In genomic region chr9:52376914-52377313, GRCm38 (mm10) we compare ENCODE assay signal across 20 mouse cellular contexts.
A peak's percentile ranks its signal among the peaks of the same experiment; 100 is the strongest.
DNase-seq lines count a peak whose midpoint lies in the region; TF ChIP-seq lines count a peak whose summit lies in the region.
"Had no signal": no experiment of that assay in that cellular context is flagged by ENCODE, and none has a peak within 500 bp of the region (broad histone marks: within the 10 kb centered on the region; RNA-seq: fewer than 3 reads in every experiment).

No protein-coding gene starts in this region.

- H3K79me2 ChIP-seq in MEL (ENCODE audit: control insufficient read depth, insufficient read depth, low read length, poor library complexity): no peaks in the 10 kb centered on the region

- H3K27me3 ChIP-seq in MEL (ENCODE audit: control insufficient read depth in 1 of 2, insufficient read depth in 2 of 2, low read length in 2 of 2): no peaks in the 10 kb centered on the region
- no peaks in the 10 kb centered on the region for H3K27me3 ChIP-seq in heart, embryonic 10.5 days (ENCODE audit: insufficient read depth, poor library complexity, severe bottlenecking)
- H3K27me3 ChIP-seq: embryonic facial prominence, embryonic 13.5 days; embryonic facial prominence, embryonic 15.5 days; forebrain, embryonic 12.5 days had no signal

- TF ChIP-seq RAD21 in MEL (IDR thresholded peaks at IDR 0.05; ENCODE audit: low read depth, low read length): no peak

- no peak for TF ChIP-seq CTCF in MEL (IDR thresholded peaks at IDR 0.05 in 2 of 3, conservative IDR thresholded peaks at IDR 0.05 in 1 of 3; ENCODE audit: control insufficient read depth in 1 of 3, insufficient read depth in 1 of 3, low read depth in 2 of 3, low read length in 3 of 3, poor library complexity in 1 of 3, severe bottlenecking in 1 of 3)
- TF ChIP-seq CTCF in cortical plate, adult 2 months (IDR thresholded peaks at IDR 0.05; ENCODE audit: extremely low read depth, insufficient read depth, low read length): no peak

- TF ChIP-seq EP300 in MEL (IDR thresholded peaks at IDR 0.05; ENCODE audit: low read depth in 1 of 2, low read length in 2 of 2): no peak

- no peak for TF ChIP-seq POLR2A in MEL (IDR thresholded peaks at IDR 0.05; ENCODE audit: control insufficient read depth in 1 of 2, insufficient read depth in 1 of 2, low read depth in 1 of 2, low read length in 2 of 2, poor library complexity in 1 of 2)
- TF ChIP-seq POLR2A in cortical plate, adult 2 months (IDR thresholded peaks at IDR 0.05; ENCODE audit: extremely low read depth, insufficient read depth, low read length): no peak

- H3K27ac ChIP-seq in MEL (ENCODE audit: control insufficient read depth, low read depth, low read length): no peak overlapping the region
- H3K27ac ChIP-seq in cortical plate, adult 2 months (ENCODE audit: insufficient read depth, low read length): peak overlapping the region; percentile 37; the same call in 1 of the 2 replicates
- H3K27ac ChIP-seq in heart, embryonic 10.5 days: no peak overlapping the region
- H3K27ac ChIP-seq: embryonic facial prominence, embryonic 13.5 days; embryonic facial prominence, embryonic 15.5 days; forebrain, embryonic 10.5 days; forebrain, embryonic 12.5 days had no signal

- no peak overlapping the region for H3K4me3 ChIP-seq in MEL (ENCODE audit: control insufficient read depth in 1 of 2, insufficient read depth in 1 of 2, low read depth in 2 of 2, low read length in 2 of 2)
- H3K4me3 ChIP-seq in cortical plate, adult 2 months (ENCODE audit: insufficient read depth, low read length): no peak overlapping the region
- H3K4me3 ChIP-seq in heart, embryonic 10.5 days: no peak overlapping the region
- H3K4me3 ChIP-seq: embryonic facial prominence, embryonic 13.5 days; embryonic facial prominence, embryonic 15.5 days; erythroblast, embryonic 14.5 days; forebrain, embryonic 10.5 days; forebrain, embryonic 12.5 days had no signal

- intact Hi-C loops in left cerebral cortex, postnatal 25 days (cut with DNase I): loop anchor here (5.0 kb wide), 1 partner anchor 55 kb away; no protein-coding TSS in a partner anchor

- DNase-seq in MEL (ENCODE audit: low read depth, low spot score) (peak; percentile 14), MEL-GATA-1-ER (ENCODE audit: extremely low read depth, low read depth) (peak; percentile 62)
- no peak for DNase-seq in cerebellum, adult 11-12 months
- no peak for DNase-seq in heart, embryonic 10.5 days (ENCODE audit: low spot score)
- no peak for DNase-seq in left cerebral cortex, postnatal 25 days (ENCODE audit: low spot score in 2 of 2)
- DNase-seq: adrenal gland, adult 2 months; adrenal gland, postnatal 14 days; adrenal gland, postnatal 36 days; cerebellum, adult 18-20 months; cerebellum, adult 8-10 months; cerebellum, adult 9-11 months; cerebellum, postnatal 14 days; cerebellum, postnatal 36 days; embryo, embryonic 11 days had no signal

- H3K9me3 ChIP-seq in MEL (replicated peaks; ENCODE audit: insufficient read depth, low read length): no peaks in the 10 kb centered on the region
- no peaks in the 10 kb centered on the region for H3K9me3 ChIP-seq in heart, embryonic 10.5 days
- H3K9me3 ChIP-seq: embryonic facial prominence, embryonic 13.5 days; embryonic facial prominence, embryonic 15.5 days; forebrain, embryonic 10.5 days; forebrain, embryonic 12.5 days had no signal

- H3K36me3 ChIP-seq in MEL (ENCODE audit: control insufficient read depth in 1 of 2, insufficient read depth in 2 of 2, low read length in 2 of 2): no peaks in the 10 kb centered on the region
- H3K36me3 ChIP-seq in heart, embryonic 10.5 days: no peaks in the 10 kb centered on the region
- H3K36me3 ChIP-seq: embryonic facial prominence, embryonic 13.5 days; embryonic facial prominence, embryonic 15.5 days; forebrain, embryonic 10.5 days; forebrain, embryonic 12.5 days had no signal

- WGBS in heart, embryonic 10.5 days: 67% methylated on average over 3 of the region's 3 CpGs

- no peak overlapping the region for H3K9ac ChIP-seq in MEL (ENCODE audit: control insufficient read depth, low read depth, low read length, poor library complexity, severe bottlenecking)
- H3K9ac ChIP-seq: embryonic facial prominence, embryonic 13.5 days; embryonic facial prominence, embryonic 15.5 days; forebrain, embryonic 12.5 days had no signal

- H3K4me1 ChIP-seq in MEL (ENCODE audit: control insufficient read depth in 1 of 2, insufficient read depth in 2 of 2, low read length in 2 of 2): no peaks in the 10 kb centered on the region
- H3K4me1 ChIP-seq in cortical plate, adult 2 months (ENCODE audit: control insufficient read depth, insufficient read depth, low read length): no peaks in the 10 kb centered on the region
- H3K4me1 ChIP-seq in heart, embryonic 10.5 days: no peaks in the 10 kb centered on the region
- H3K4me1 ChIP-seq: embryonic facial prominence, embryonic 13.5 days; embryonic facial prominence, embryonic 15.5 days; forebrain, embryonic 10.5 days; forebrain, embryonic 12.5 days had no signal

TF ChIP-seq in MEL, 35 proteins besides CTCF, POLR2A, EP300 and RAD21:
- TF ChIP-seq ZMIZ1 (IDR thresholded peaks at IDR 0.05; ENCODE audit: low read depth, low read length): no peak
- TF ChIP-seq POLR2AphosphoS5 (IDR thresholded peaks at IDR 0.05; ENCODE audit: borderline replicate concordance, low read depth, low read length): no peak
- TF ChIP-seq POLR2AphosphoS2 (IDR thresholded peaks at IDR 0.05; ENCODE audit: low read length): no peak
- TF ChIP-seq SMC3 (IDR thresholded peaks at IDR 0.05; ENCODE audit: low read depth, low read length): no peak
- TF ChIP-seq ELF1 (IDR thresholded peaks at IDR 0.05; ENCODE audit: low read depth, low read length): no peak
- TF ChIP-seq CHD1 (IDR thresholded peaks at IDR 0.05; ENCODE audit: low read depth, low read length): no peak
- no peak for TF ChIP-seq HCFC1 (IDR thresholded peaks at IDR 0.05; ENCODE audit: low read depth, low read length)
- no peak for TF ChIP-seq JUND (IDR thresholded peaks at IDR 0.05; ENCODE audit: low read depth, low read length)
- TF ChIP-seq KAT2A (conservative IDR thresholded peaks at IDR 0.05; ENCODE audit: low read depth, low read length): no peak
- no peak for TF ChIP-seq USF2 (IDR thresholded peaks at IDR 0.05; ENCODE audit: borderline replicate concordance in 1 of 2, insufficient read depth in 1 of 2, low read depth in 1 of 2, low read length in 2 of 2)
- TF ChIP-seq E2F4 (IDR thresholded peaks at IDR 0.05; ENCODE audit: borderline replicate concordance, low read depth, low read length): no peak
- no peak for TF ChIP-seq ZKSCAN1 (IDR thresholded peaks at IDR 0.05; ENCODE audit: low read depth, low read length)
- TF ChIP-seq USF1 (IDR thresholded peaks at IDR 0.05; ENCODE audit: low read depth, low read length): no peak
- TF ChIP-seq MYB (IDR thresholded peaks at IDR 0.05; ENCODE audit: low read depth, low read length): no peak
- no peak for TF ChIP-seq BHLHE40 (IDR thresholded peaks at IDR 0.05; ENCODE audit: borderline replicate concordance, low read depth, low read length)
- no peak for TF ChIP-seq ZNF384 (IDR thresholded peaks at IDR 0.05; ENCODE audit: low read depth, low read length)
- TF ChIP-seq NRF1 (IDR thresholded peaks at IDR 0.05; ENCODE audit: insufficient read depth, low read depth, low read length, poor library complexity, severe bottlenecking): no peak
- TF ChIP-seq GABPA (IDR thresholded peaks at IDR 0.05; ENCODE audit: low read depth, low read length): no peak
- TF ChIP-seq NELFE (IDR thresholded peaks at IDR 0.05; ENCODE audit: low read depth, low read length): no peak

Comparison
In these comparisons a context has a peak if more than half of its experiments do, and no peak if none do; other contexts are left out.
1. DNase-seq: peak in MEL (single experiment) and MEL-GATA-1-ER (single experiment); none in cerebellum, adult 11-12 months (single experiment), heart, embryonic 10.5 days (single experiment) and left cerebral cortex, postnatal 25 days (0 of 2).